In the genomic region with DNA sequence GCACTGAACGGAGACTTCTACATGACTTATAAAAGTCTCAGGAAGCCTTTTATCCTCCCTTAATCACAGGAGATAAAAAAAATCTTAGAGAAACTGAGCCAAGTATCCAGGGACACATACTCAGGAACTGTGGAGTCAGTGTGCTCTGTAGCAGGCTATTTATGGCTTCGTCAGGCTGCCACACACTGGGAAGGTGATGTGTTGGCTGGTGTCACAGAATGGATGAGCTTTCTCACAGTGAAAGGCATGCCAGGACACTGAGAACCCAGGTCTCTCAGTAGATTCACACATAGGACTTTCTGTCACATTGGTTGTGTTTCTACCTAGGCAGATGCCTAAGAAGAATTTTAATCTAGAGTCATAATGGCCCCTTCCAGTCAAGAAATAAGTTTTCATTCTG, we compare ENCODE assay signal across 19 mouse cellular contexts. TPM values are rescaled to one million over a fixed set of nuclear protein-coding genes. Genes with fewer than 3 reads are reported as not detected.
DNase-seq lines count a peak whose midpoint lies in the region; ATAC-seq lines count a peak whose summit lies in the region.
"Had no signal": no experiment of that assay in that cellular context is flagged by ENCODE, and none has a peak within 500 bp of the region (broad histone marks: within the 10 kb centered on the region; RNA-seq: fewer than 3 reads in every experiment).

No protein-coding gene starts in this region.

- WGBS in heart, embryonic 16.5 days, result 56% methylated on average over 2 of the region's 2 CpGs
- WGBS in heart, embryonic 12.5 days, result 56% methylated on average over 2 of the region's 2 CpGs
- WGBS in neural tube, embryonic 15.5 days, result 72% methylated on average over 2 of the region's 2 CpGs

- no peak overlapping the region for H3K4me3 ChIP-seq in heart, embryonic 16.5 days (ENCODE audit: low read length)
- H3K4me3 ChIP-seq in heart, embryonic 12.5 days, result no peak overlapping the region
- no peak overlapping the region for H3K4me3 ChIP-seq in neural tube, embryonic 15.5 days (replicated peaks)
- H3K4me3 ChIP-seq: embryonic facial prominence, embryonic 10.5 days; limb, embryonic 15.5 days had no signal

- H3K36me3 ChIP-seq in heart, embryonic 16.5 days (ENCODE audit: control insufficient read depth, insufficient read depth), result no peaks in the 10 kb centered on the region
- H3K36me3 ChIP-seq in heart, embryonic 12.5 days, result no peaks in the 10 kb centered on the region
- no peaks in the 10 kb centered on the region for H3K36me3 ChIP-seq in neural tube, embryonic 15.5 days
- H3K36me3 ChIP-seq: embryonic facial prominence, embryonic 10.5 days; limb, embryonic 15.5 days had no signal

- H3K27me3 ChIP-seq in heart, embryonic 16.5 days (ENCODE audit: control insufficient read depth, insufficient read depth, low read length), result no peaks in the 10 kb centered on the region; the same call in 1 of the 2 replicates
- 0 out of 2 replicates have a peak, but pooled peaks cover 4% of the 10 kb centered on the region for H3K27me3 ChIP-seq in heart, embryonic 12.5 days (replicated peaks)
- H3K27me3 ChIP-seq in neural tube, embryonic 15.5 days (replicated peaks), result no peaks in the 10 kb centered on the region
- H3K27me3 ChIP-seq: limb, embryonic 15.5 days had no signal

- no peak overlapping the region for H3K9ac ChIP-seq in heart, embryonic 16.5 days (ENCODE audit: low read length)
- no peak overlapping the region for H3K9ac ChIP-seq in heart, embryonic 12.5 days
- H3K9ac ChIP-seq in neural tube, embryonic 15.5 days (replicated peaks), result no peak overlapping the region
- H3K9ac ChIP-seq: limb, embryonic 15.5 days had no signal

- H3K4me2 ChIP-seq in heart, embryonic 16.5 days (ENCODE audit: low read depth, low read length), result no peak overlapping the region
- no peak overlapping the region for H3K4me2 ChIP-seq in heart, embryonic 12.5 days
- no peak overlapping the region for H3K4me2 ChIP-seq in neural tube, embryonic 15.5 days
- H3K4me2 ChIP-seq: limb, embryonic 15.5 days had no signal

- ATAC-seq in frontal cortex, adult (ENCODE audit: low TSS enrichment), result peak; percentile 88
- ATAC-seq in heart, embryonic 16.5 days (replicated peaks; ENCODE audit: extremely low read depth, insufficient read depth, low FRiP score), result no peak
- no peak for ATAC-seq in heart, embryonic 12.5 days (ENCODE audit: insufficient number of reproducible peaks, low FRiP score)
- ATAC-seq in neural tube, embryonic 15.5 days (ENCODE audit: low FRiP score), result no peak
- ATAC-seq: forebrain, embryonic 14.5 days; hindbrain, embryonic 16.5 days; intestine, postnatal 0 days; midbrain, embryonic 16.5 days had no signal

- DNase-seq in frontal cortex, postnatal 25 days (ENCODE audit: low spot score in 2 of 2), result no peak
- DNase-seq in cerebellum, adult 11 months, result peak; percentile 2
- peak; percentile 46 to 70 for DNase-seq in cerebellum, postnatal 14 days
- DNase-seq in spleen, postnatal 36 days (ENCODE audit: low spot score in 2 of 2), result no peak
- DNase-seq: gastrocnemius, postnatal 10 days; thymus, postnatal 4 days had no signal

- peaks cover 6% of the 10 kb centered on the region for H3K4me1 ChIP-seq in heart, embryonic 16.5 days (ENCODE audit: control insufficient read depth, insufficient read depth, low read length)
- peaks cover 10% of the 10 kb centered on the region; the same call in 1 of the 2 replicates for H3K4me1 ChIP-seq in heart, embryonic 12.5 days (replicated peaks)
- no peaks in the 10 kb centered on the region for H3K4me1 ChIP-seq in neural tube, embryonic 15.5 days
- H3K4me1 ChIP-seq: embryonic facial prominence, embryonic 10.5 days; limb, embryonic 15.5 days had no signal

- H3K9me3 ChIP-seq in heart, embryonic 16.5 days (replicated peaks; ENCODE audit: control insufficient read depth, low read length), result no peaks in the 10 kb centered on the region
- no peaks in the 10 kb centered on the region; the same call in 1 of the 2 replicates for H3K9me3 ChIP-seq in heart, embryonic 12.5 days (replicated peaks)
- H3K9me3 ChIP-seq in neural tube, embryonic 15.5 days (replicated peaks), result no peaks in the 10 kb centered on the region
- H3K9me3 ChIP-seq: embryonic facial prominence, embryonic 10.5 days; limb, embryonic 15.5 days had no signal

- peak overlapping the region; percentile 62; the same call in 1 of the 2 replicates for H3K27ac ChIP-seq in heart, embryonic 16.5 days (ENCODE audit: low read length)
- H3K27ac ChIP-seq in heart, embryonic 12.5 days (ENCODE audit: poor library complexity, severe bottlenecking), result no peak overlapping the region
- H3K27ac ChIP-seq in neural tube, embryonic 15.5 days (replicated peaks), result no peak overlapping the region
- H3K27ac ChIP-seq: embryonic facial prominence, embryonic 10.5 days; limb, embryonic 15.5 days had no signal

RNA-seq across cellular contexts. Expression of gene 4933402N03Rik, which starts 31.7 kb away (rescaled TPM):
- not detected in 2 replicates for polyA plus RNA-seq in heart, embryonic 16.5 days (2015; fragmentation: Nextera tagmentation; extraction: Ambion mirVana)
- polyA plus RNA-seq in heart, embryonic 12.5 days (2016; fragmentation: Nextera tagmentation; extraction: Ambion mirVana), result not detected in 2 replicates
- polyA plus RNA-seq in neural tube, embryonic 15.5 days (2015; fragmentation: Nextera tagmentation; extraction: Ambion mirVana), result not detected in 2 replicates
- polyA plus RNA-seq: embryonic facial prominence, embryonic 10.5 days; forebrain, embryonic 14.5 days; heart, postnatal 0 days; hindbrain, embryonic 16.5 days; intestine, postnatal 0 days; kidney, embryonic 16.5 days; limb, embryonic 15.5 days; liver, embryonic 16.5 days; midbrain, embryonic 16.5 days had no signal

RNA-seq across cellular contexts. Expression of gene 5430419D17Rik, which starts 59.8 kb away (rescaled TPM):
- polyA plus RNA-seq in heart, embryonic 16.5 days (2015; fragmentation: Nextera tagmentation; extraction: Ambion mirVana), result 0.21 and 0.51 TPM in 2 replicates
- polyA plus RNA-seq in heart, embryonic 12.5 days (2016; fragmentation: Nextera tagmentation; extraction: Ambion mirVana), result 0.18 and 0.27 TPM in 2 replicates
- not detected in 2 replicates for polyA plus RNA-seq in neural tube, embryonic 15.5 days (2015; fragmentation: Nextera tagmentation; extraction: Ambion mirVana)
- polyA plus RNA-seq: embryonic facial prominence, embryonic 10.5 days; forebrain, embryonic 14.5 days; intestine, postnatal 0 days; kidney, embryonic 16.5 days; liver, embryonic 16.5 days; midbrain, embryonic 16.5 days had no signal

Comparison
In these comparisons a context has a peak if more than half of its experiments do, and no peak if none do; other contexts are left out.
1. DNase-seq: peak in cerebellum, adult 11 months (single experiment) and cerebellum, postnatal 14 days (2 of 2); none in frontal cortex, postnatal 25 days (0 of 2) and spleen, postnatal 36 days (0 of 2).